In genomic region chr7:131553771-131554175, GRCm38 (mm10) we compare ENCODE assay signal across 8 mouse cellular contexts. TPM values are rescaled to one million over a fixed set of nuclear protein-coding genes. Genes with fewer than 3 reads are reported as not detected.
DNase-seq lines count a peak whose midpoint lies in the region; ATAC-seq and TF ChIP-seq lines count a peak whose summit lies in the region.

No protein-coding gene starts in this region.

- H3K36me3 ChIP-seq in embryonic facial prominence, embryonic 11.5 days (replicated peaks; ENCODE audit: control insufficient read depth, insufficient read depth, low read depth, low read length): no peaks in the 10 kb centered on the region
- H3K36me3 ChIP-seq in hindbrain, postnatal 0 days (ENCODE audit: insufficient read depth, low read length): no peaks in the 10 kb centered on the region
- no peaks in the 10 kb centered on the region for H3K36me3 ChIP-seq in liver, postnatal 0 days (replicated peaks; ENCODE audit: insufficient read depth, low read length)

- no peak overlapping the region for H3K27ac ChIP-seq in embryonic facial prominence, embryonic 11.5 days (replicated peaks; ENCODE audit: low read depth, low read length)
- H3K27ac ChIP-seq in hindbrain, postnatal 0 days: no peak overlapping the region
- H3K27ac ChIP-seq in liver, postnatal 0 days (ENCODE audit: low read depth): no peak overlapping the region

- H3K4me3 ChIP-seq in embryonic facial prominence, embryonic 11.5 days (ENCODE audit: low read depth, low read length): peak overlapping the region; percentile 31
- peak overlapping the region; percentile 27 for H3K4me3 ChIP-seq in hindbrain, postnatal 0 days (ENCODE audit: low read length)
- H3K4me3 ChIP-seq in liver, postnatal 0 days (ENCODE audit: low read depth, low read length): peak overlapping the region; percentile 36

- peaks cover 8% of the 10 kb centered on the region for H3K4me1 ChIP-seq in embryonic facial prominence, embryonic 11.5 days (ENCODE audit: control insufficient read depth, insufficient read depth, low read length)
- no peaks in the 10 kb centered on the region for H3K4me1 ChIP-seq in hindbrain, postnatal 0 days (ENCODE audit: insufficient read depth, low read length)
- H3K4me1 ChIP-seq in liver, postnatal 0 days (ENCODE audit: insufficient read depth): peaks cover 14% of the 10 kb centered on the region; the same call in 1 of the 2 replicates

- no peaks in the 10 kb centered on the region for H3K9me3 ChIP-seq in embryonic facial prominence, embryonic 11.5 days (replicated peaks; ENCODE audit: control insufficient read depth, low read length)
- no peaks in the 10 kb centered on the region for H3K9me3 ChIP-seq in hindbrain, postnatal 0 days (ENCODE audit: low read length)
- no peaks in the 10 kb centered on the region for H3K9me3 ChIP-seq in liver, postnatal 0 days (ENCODE audit: low read length)

- peak overlapping the region; percentile 55 for H3K4me2 ChIP-seq in embryonic facial prominence, embryonic 11.5 days (ENCODE audit: low read depth, low read length)
- peak overlapping the region; percentile 40 for H3K4me2 ChIP-seq in hindbrain, postnatal 0 days (ENCODE audit: low read depth, low read length)
- H3K4me2 ChIP-seq in liver, postnatal 0 days (ENCODE audit: low read depth, low read length): peak overlapping the region; percentile 52

- peaks cover 90% of the 10 kb centered on the region for H3K27me3 ChIP-seq in embryonic facial prominence, embryonic 11.5 days (ENCODE audit: control insufficient read depth, insufficient read depth, low read length)
- peaks cover 79% of the 10 kb centered on the region for H3K27me3 ChIP-seq in hindbrain, postnatal 0 days (ENCODE audit: insufficient read depth, low read length)
- H3K27me3 ChIP-seq in liver, postnatal 0 days (ENCODE audit: insufficient read depth, low read length): peaks cover 100% of the 10 kb centered on the region

- under 1% methylated on average over 38 of the region's 39 CpGs for WGBS in embryonic facial prominence, embryonic 11.5 days
- WGBS in hindbrain, postnatal 0 days: under 1% methylated on average over 39 of the region's 39 CpGs
- under 1% methylated on average over 35 of the region's 39 CpGs for WGBS in liver, postnatal 0 days (ENCODE audit: insufficient replicate concordance)

- DNase-seq in thymus, adult 18-20 months: peak; percentile 34 to 39
- no peak for DNase-seq in thymus, postnatal 10 days (ENCODE audit: low spot score in 2 of 2)
- peak; percentile 64 for DNase-seq in embryonic facial prominence, embryonic 11.5 days (ENCODE audit: low spot score)
- no peak for DNase-seq in hindbrain, postnatal 0 days (ENCODE audit: low spot score)
- DNase-seq in liver, postnatal 0 days: peak; percentile 34
- peak; percentile 47 for DNase-seq in retina, embryonic 14.5 days (ENCODE audit: low spot score)
- DNase-seq in right cerebral cortex, postnatal 25 days: no peak

- no peak; the same call in 1 of the 2 replicates for ATAC-seq in embryonic facial prominence, embryonic 11.5 days (replicated peaks; ENCODE audit: insufficient number of reproducible peaks, low FRiP score, low TSS enrichment, low read depth)
- ATAC-seq in hindbrain, postnatal 0 days: peak; percentile 13; the same call in 1 of the 2 replicates
- peak; percentile 23; the same call in 1 of the 2 replicates for ATAC-seq in liver, postnatal 0 days
- no peak for ATAC-seq in monocyte, adult 5-6 weeks (replicated peaks; ENCODE audit: insufficient number of reproducible peaks, low FRiP score, low TSS enrichment, poor library complexity, severe bottlenecking)

- TF ChIP-seq CTCF in hindbrain, postnatal 0 days (IDR thresholded peaks at IDR 0.05; ENCODE audit: low read depth): no peak
- TF ChIP-seq CTCF in liver, postnatal 0 days (IDR thresholded peaks at IDR 0.05; ENCODE audit: low read depth): no peak

- H3K9ac ChIP-seq in embryonic facial prominence, embryonic 11.5 days (replicated peaks; ENCODE audit: low read length): no peak overlapping the region
- H3K9ac ChIP-seq in hindbrain, postnatal 0 days (replicated peaks; ENCODE audit: low read length): no peak overlapping the region
- no peak overlapping the region for H3K9ac ChIP-seq in liver, postnatal 0 days (replicated peaks)

- no peak for TF ChIP-seq EP300 in liver, postnatal 0 days (IDR thresholded peaks at IDR 0.05; ENCODE audit: low read depth)

RNA-seq across cellular contexts. Expression of gene Hmx2, which starts 5.2 kb away (rescaled TPM):
- polyA plus RNA-seq in embryonic facial prominence, embryonic 11.5 days (2014; fragmentation: Nextera tagmentation; extraction: Ambion mirVana): 0.21 and 0.36 TPM in 2 replicates
- 0.36 and 0.99 TPM in 2 replicates for total RNA-seq in hindbrain, postnatal 0 days (2014; rRNA removed)
- 0.56 and 0.91 TPM in 2 replicates for polyA plus RNA-seq in hindbrain, postnatal 0 days (2015; fragmentation: Nextera tagmentation; extraction: Ambion mirVana)
- not detected in 2 replicates for polyA plus RNA-seq in liver, postnatal 0 days (2015; fragmentation: Nextera tagmentation; extraction: Ambion mirVana)
- not detected in 3 replicates for total RNA-seq in monocyte, adult 5-6 weeks (2017)

RNA-seq across cellular contexts. Expression of gene Bub3, which starts 6.2 kb away (rescaled TPM):
- 279 and 281 TPM in 2 replicates for polyA plus RNA-seq in embryonic facial prominence, embryonic 11.5 days (2014; fragmentation: Nextera tagmentation; extraction: Ambion mirVana)
- 95.2 and 97.8 TPM in 2 replicates for total RNA-seq in hindbrain, postnatal 0 days (2014; rRNA removed)
- polyA plus RNA-seq in hindbrain, postnatal 0 days (2015; fragmentation: Nextera tagmentation; extraction: Ambion mirVana): 127 and 132 TPM in 2 replicates
- polyA plus RNA-seq in liver, postnatal 0 days (2015; fragmentation: Nextera tagmentation; extraction: Ambion mirVana): 65.9 and 67.0 TPM in 2 replicates
- 54.8 to 73.5 TPM (median 65.2 TPM) in 3 replicates for total RNA-seq in monocyte, adult 5-6 weeks (2017)

RNA-seq across cellular contexts. Expression of gene Hmx3, which starts 11.1 kb away (rescaled TPM):
- polyA plus RNA-seq in embryonic facial prominence, embryonic 11.5 days (2014; fragmentation: Nextera tagmentation; extraction: Ambion mirVana): 0.20 TPM in 1 of 2 replicates, not detected in the other
- total RNA-seq in hindbrain, postnatal 0 days (2014; rRNA removed): 2.0 and 3.2 TPM in 2 replicates
- polyA plus RNA-seq in hindbrain, postnatal 0 days (2015; fragmentation: Nextera tagmentation; extraction: Ambion mirVana): 1.2 and 1.5 TPM in 2 replicates
- not detected in 2 replicates for polyA plus RNA-seq in liver, postnatal 0 days (2015; fragmentation: Nextera tagmentation; extraction: Ambion mirVana)
- total RNA-seq in monocyte, adult 5-6 weeks (2017): not detected in 3 replicates

Comparison
In these comparisons a context has a peak if more than half of its experiments do, and no peak if none do; other contexts are left out.
1. DNase-seq: peak in thymus, adult 18-20 months (2 of 2), embryonic facial prominence, embryonic 11.5 days (single experiment), liver, postnatal 0 days (single experiment) and retina, embryonic 14.5 days (single experiment); none in thymus, postnatal 10 days (0 of 2), hindbrain, postnatal 0 days (single experiment) and right cerebral cortex, postnatal 25 days (single experiment).
2. ATAC-seq: peak in hindbrain, postnatal 0 days (single experiment) and liver, postnatal 0 days (single experiment); none in embryonic facial prominence, embryonic 11.5 days (single experiment) and monocyte, adult 5-6 weeks (single experiment).
3. Peak in every context shown above with its lines, with median percentiles within 50 percentile points of each other: H3K4me2 ChIP-seq and H3K4me3 ChIP-seq.